Mouse (Mus musculus): ENCODE results near the gene Lrsam1. TPM values are rescaled to one million over a fixed set of nuclear protein-coding genes. Genes with fewer than 3 reads are reported as not detected.

Gene Lrsam1
- polyA plus RNA-seq, 1 experiment: 10.3 TPM

GRCm38 (mm10) chr2:32898983-32899382 is 62.4 kb downstream of the Lrsam1 start:
- peaks cover 53% of the 10 kb centered on the region for H3K36me3 ChIP-seq (ENCODE audit: control insufficient read depth, insufficient read depth)
- H3K4me3 ChIP-seq (ENCODE audit: insufficient read depth, poor library complexity, severe bottlenecking): no peak overlapping the region
- H3K79me2 ChIP-seq (ENCODE audit: control insufficient read depth, insufficient read depth): peaks cover 100% of the 10 kb centered on the region
- H3K79me3 ChIP-seq (ENCODE audit: low read depth): peaks cover 97% of the 10 kb centered on the region
- TF ChIP-seq FOSL1 (IDR thresholded peaks at IDR 0.05; ENCODE audit: insufficient read depth, low read length, poor library complexity, severe bottlenecking) (no peak), MYOG (IDR thresholded peaks at IDR 0.05; ENCODE audit: control insufficient read depth, extremely low read depth, insufficient read length) (no peak), MYOD1 (IDR thresholded peaks at IDR 0.05; ENCODE audit: control insufficient read depth, insufficient read length, low read depth) (no peak), CTCF (IDR thresholded peaks at IDR 0.05; ENCODE audit: control insufficient read depth, insufficient read depth, insufficient read length) (no peak), USF1 (IDR thresholded peaks at IDR 0.05; ENCODE audit: low read depth) (no peak), MAX (IDR thresholded peaks at IDR 0.05) (no peak), CEBPB (IDR thresholded peaks at IDR 0.05; ENCODE audit: low read depth) (no peak)
- H3K27me3 ChIP-seq (ENCODE audit: control insufficient read depth, insufficient read depth, insufficient read length): no peaks in the 10 kb centered on the region
- H3ac ChIP-seq (ENCODE audit: control insufficient read depth, insufficient read length, low read depth): no peak overlapping the region

- TF ChIP-seq MAX (IDR thresholded peaks at IDR 0.05) (peak; percentile 14), USF1 (IDR thresholded peaks at IDR 0.05; ENCODE audit: low read depth) (no peak)
- Histone ChIP-seq H3K79me3 (ENCODE audit: low read depth) (peaks cover 99% of the 10 kb centered on the region), H3K36me3 (ENCODE audit: control insufficient read depth, insufficient read depth) (peaks cover 66% of the 10 kb centered on the region), H3K27me3 (ENCODE audit: control insufficient read depth, insufficient read depth, insufficient read length) (no peaks in the 10 kb centered on the region), H3K4me3 (ENCODE audit: insufficient read depth, poor library complexity, severe bottlenecking) (no peak overlapping the region), H3K79me2 (ENCODE audit: control insufficient read depth, insufficient read depth) (peaks cover 100% of the 10 kb centered on the region), H3ac (ENCODE audit: control insufficient read depth, insufficient read length, low read depth) (peak overlapping the region; percentile 42)
These were observed 64.8 kb downstream of the Lrsam1 start for GRCm38 (mm10) chr2:32896507-32897147.

- no peaks in the 10 kb centered on the region for H3K27me3 ChIP-seq (ENCODE audit: control insufficient read depth, insufficient read depth, insufficient read length)
- TF ChIP-seq CEBPB (IDR thresholded peaks at IDR 0.05; ENCODE audit: low read depth) (no peak), USF1 (IDR thresholded peaks at IDR 0.05; ENCODE audit: low read depth) (no peak), MAX (IDR thresholded peaks at IDR 0.05) (no peak), MYOG (IDR thresholded peaks at IDR 0.05; ENCODE audit: control insufficient read depth, extremely low read depth, insufficient read length) (no peak), FOSL1 (IDR thresholded peaks at IDR 0.05; ENCODE audit: insufficient read depth, low read length, poor library complexity, severe bottlenecking) (no peak)
These were observed 65.8 kb downstream of the Lrsam1 start for GRCm38 (mm10) chr2:32895606-32896106.

GRCm38 (mm10) chr2:32894097-32894496 is 67.3 kb downstream of the Lrsam1 start:
- Histone ChIP-seq H3K4me3 (ENCODE audit: insufficient read depth, poor library complexity, severe bottlenecking) (no peak overlapping the region), H3K79me2 (ENCODE audit: control insufficient read depth, insufficient read depth) (peaks cover 100% of the 10 kb centered on the region), H3K79me3 (ENCODE audit: low read depth) (peaks cover 99% of the 10 kb centered on the region), H3K27me3 (ENCODE audit: control insufficient read depth, insufficient read depth, insufficient read length) (no peaks in the 10 kb centered on the region), H3ac (ENCODE audit: control insufficient read depth, insufficient read length, low read depth) (peak overlapping the region; percentile 6), H3K36me3 (ENCODE audit: control insufficient read depth, insufficient read depth) (peaks cover 74% of the 10 kb centered on the region)
- TF ChIP-seq CEBPB (IDR thresholded peaks at IDR 0.05; ENCODE audit: low read depth) (no peak), MAX (IDR thresholded peaks at IDR 0.05) (no peak), FOSL1 (IDR thresholded peaks at IDR 0.05; ENCODE audit: insufficient read depth, low read length, poor library complexity, severe bottlenecking) (no peak), USF1 (IDR thresholded peaks at IDR 0.05; ENCODE audit: low read depth) (no peak), MYOG (IDR thresholded peaks at IDR 0.05; ENCODE audit: control insufficient read depth, extremely low read depth, insufficient read length) (no peak), CTCF (IDR thresholded peaks at IDR 0.05; ENCODE audit: control insufficient read depth, insufficient read depth, insufficient read length) (no peak), MYOD1 (IDR thresholded peaks at IDR 0.05; ENCODE audit: control insufficient read depth, insufficient read length, low read depth) (no peak)

More at GRCm38 (mm10) chr2:32895606-32896106, 65.8 kb downstream of the Lrsam1 start:
- Histone ChIP-seq H3K36me3 (ENCODE audit: control insufficient read depth, insufficient read depth) (peaks cover 70% of the 10 kb centered on the region), H3K79me3 (ENCODE audit: low read depth) (peaks cover 99% of the 10 kb centered on the region), H3K79me2 (ENCODE audit: control insufficient read depth, insufficient read depth) (peaks cover 100% of the 10 kb centered on the region), H3ac (ENCODE audit: control insufficient read depth, insufficient read length, low read depth) (no peak overlapping the region), H3K4me3 (ENCODE audit: insufficient read depth, poor library complexity, severe bottlenecking) (no peak overlapping the region)

- H3K79me2 ChIP-seq (ENCODE audit: control insufficient read depth, insufficient read depth): peaks cover 100% of the 10 kb centered on the region
- H3K79me3 ChIP-seq (ENCODE audit: low read depth): peaks cover 99% of the 10 kb centered on the region
- no peaks in the 10 kb centered on the region for H3K27me3 ChIP-seq (ENCODE audit: control insufficient read depth, insufficient read depth, insufficient read length)
- TF ChIP-seq MYOG (IDR thresholded peaks at IDR 0.05; ENCODE audit: control insufficient read depth, extremely low read depth, insufficient read length) (no peak), CTCF (IDR thresholded peaks at IDR 0.05; ENCODE audit: control insufficient read depth, insufficient read depth, insufficient read length) (no peak), USF1 (IDR thresholded peaks at IDR 0.05; ENCODE audit: low read depth) (no peak), FOSL1 (IDR thresholded peaks at IDR 0.05; ENCODE audit: insufficient read depth, low read length, poor library complexity, severe bottlenecking) (no peak), MAX (IDR thresholded peaks at IDR 0.05) (no peak), CEBPB (IDR thresholded peaks at IDR 0.05; ENCODE audit: low read depth) (no peak), MYOD1 (IDR thresholded peaks at IDR 0.05; ENCODE audit: control insufficient read depth, insufficient read length, low read depth) (no peak)
- H3K4me3 ChIP-seq (ENCODE audit: insufficient read depth, poor library complexity, severe bottlenecking): no peak overlapping the region
- H3K36me3 ChIP-seq (ENCODE audit: control insufficient read depth, insufficient read depth): peaks cover 79% of the 10 kb centered on the region
- H3ac ChIP-seq (ENCODE audit: control insufficient read depth, insufficient read length, low read depth): no peak overlapping the region
These were observed 68.9 kb downstream of the Lrsam1 start for GRCm38 (mm10) chr2:32892490-32892889.

GRCm38 (mm10) chr2:32891278-32891677 is 70.1 kb downstream of the Lrsam1 start:
- H3K79me2 ChIP-seq (ENCODE audit: control insufficient read depth, insufficient read depth): peaks cover 100% of the 10 kb centered on the region
- TF ChIP-seq MYOD1 (IDR thresholded peaks at IDR 0.05; ENCODE audit: control insufficient read depth, insufficient read length, low read depth): no peak
- TF ChIP-seq MAX (IDR thresholded peaks at IDR 0.05): no peak
- TF ChIP-seq FOSL1 (IDR thresholded peaks at IDR 0.05; ENCODE audit: insufficient read depth, low read length, poor library complexity, severe bottlenecking): no peak
- no peak for TF ChIP-seq USF1 (IDR thresholded peaks at IDR 0.05; ENCODE audit: low read depth)
- no peak for TF ChIP-seq MYOG (IDR thresholded peaks at IDR 0.05; ENCODE audit: control insufficient read depth, extremely low read depth, insufficient read length)
- TF ChIP-seq CTCF (IDR thresholded peaks at IDR 0.05; ENCODE audit: control insufficient read depth, insufficient read depth, insufficient read length): no peak
- TF ChIP-seq CEBPB (IDR thresholded peaks at IDR 0.05; ENCODE audit: low read depth): no peak

More at GRCm38 (mm10) chr2:32891278-32891677, 70.1 kb downstream of the Lrsam1 start:
- Histone ChIP-seq H3ac (ENCODE audit: control insufficient read depth, insufficient read length, low read depth) (no peak overlapping the region), H3K79me3 (ENCODE audit: low read depth) (peaks cover 99% of the 10 kb centered on the region), H3K36me3 (ENCODE audit: control insufficient read depth, insufficient read depth) (peaks cover 72% of the 10 kb centered on the region), H3K27me3 (ENCODE audit: control insufficient read depth, insufficient read depth, insufficient read length) (no peaks in the 10 kb centered on the region), H3K4me3 (ENCODE audit: insufficient read depth, poor library complexity, severe bottlenecking) (no peak overlapping the region)
